Mouse (Mus musculus): ENCODE data around the gene Grip1. TPM values are rescaled to one million over a fixed set of nuclear protein-coding genes. Genes with fewer than 3 reads are reported as not detected.

Gene Grip1
- polyA plus RNA-seq (2012; rRNA removed): 0.86 and 1.8 TPM in 2 replicates

DNA sequence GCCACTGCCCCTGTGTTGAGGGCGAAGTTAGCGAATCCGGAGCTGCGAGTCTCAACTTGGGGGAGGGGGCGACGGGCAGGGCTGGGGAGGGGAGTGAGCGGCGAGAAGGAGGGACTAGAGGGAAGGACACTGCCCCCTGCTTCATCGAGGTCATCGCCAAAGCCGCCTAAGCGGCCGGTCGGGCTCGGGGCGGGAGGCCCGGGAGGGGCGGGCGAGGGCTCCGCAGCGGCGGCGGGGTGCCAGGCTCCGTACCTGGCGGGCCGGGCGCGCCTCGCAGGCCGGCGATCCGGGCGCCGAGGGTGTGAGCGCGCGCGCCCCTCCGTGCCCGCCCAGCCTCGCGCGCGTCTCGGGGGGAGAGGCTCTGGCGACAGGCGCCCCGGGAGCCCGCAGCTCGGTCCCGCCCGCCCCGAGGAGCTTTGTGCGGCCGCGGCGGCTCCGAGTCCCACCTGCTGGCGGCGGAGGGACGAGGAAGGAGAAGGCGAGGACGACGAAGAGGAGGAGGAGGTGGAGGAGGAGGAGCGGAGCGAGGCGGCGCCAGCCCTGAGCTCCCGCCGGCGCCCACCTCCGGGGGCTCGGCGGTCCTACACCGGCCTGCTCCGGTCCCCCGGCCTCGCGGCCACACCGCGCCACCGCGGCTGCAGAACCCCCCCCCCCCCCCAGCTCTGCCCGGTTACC lies at the start of gene Grip1:
Grip1 (plus strand) TSS at position 400 of the 675 bp plus-strand sequence.
- no peak for DNase-seq (ENCODE audit: low read depth)

DNA sequence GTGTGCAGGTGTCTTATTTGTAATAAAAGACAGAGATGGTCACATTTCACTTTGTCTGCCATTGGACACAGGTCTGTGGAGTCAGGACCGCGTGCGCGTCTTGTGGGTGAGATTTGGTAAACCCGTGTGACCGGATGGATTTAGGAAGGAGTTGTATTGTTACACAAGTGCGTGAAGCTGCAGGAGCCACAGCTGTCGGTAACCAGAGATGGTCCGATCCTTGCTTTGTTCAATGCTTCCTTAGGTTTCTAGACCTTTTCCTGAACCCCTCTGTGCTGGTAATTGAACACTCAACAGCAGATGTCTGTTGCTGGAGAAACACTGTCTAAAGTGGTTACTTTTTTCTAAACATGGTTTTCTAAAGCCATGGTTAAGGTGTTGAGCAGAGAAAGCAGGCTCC lies 48.5 kb upstream of the Grip1 start:
- no peak for DNase-seq (ENCODE audit: low read depth)

DNA sequence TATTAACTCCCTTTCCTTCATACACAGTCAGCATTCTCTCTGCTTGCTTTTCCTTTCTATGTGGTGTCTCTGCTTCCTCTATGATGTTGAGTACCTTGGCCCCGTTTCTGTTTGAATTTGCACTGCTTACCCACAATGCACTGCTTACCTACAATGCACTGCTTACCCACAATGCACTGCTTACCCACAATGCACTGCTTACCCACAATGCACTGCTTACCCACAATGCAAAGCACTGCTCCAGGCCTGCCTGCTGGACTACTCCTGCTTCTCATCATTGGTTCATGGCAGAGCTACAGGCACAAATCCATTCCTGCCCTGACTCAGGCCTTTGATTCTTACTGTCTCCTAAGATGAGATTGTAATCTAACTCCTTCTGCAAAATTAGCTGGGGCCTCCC lies 48.0 kb upstream of the Grip1 start:
- DNase-seq (ENCODE audit: low read depth): no peak

DNA sequence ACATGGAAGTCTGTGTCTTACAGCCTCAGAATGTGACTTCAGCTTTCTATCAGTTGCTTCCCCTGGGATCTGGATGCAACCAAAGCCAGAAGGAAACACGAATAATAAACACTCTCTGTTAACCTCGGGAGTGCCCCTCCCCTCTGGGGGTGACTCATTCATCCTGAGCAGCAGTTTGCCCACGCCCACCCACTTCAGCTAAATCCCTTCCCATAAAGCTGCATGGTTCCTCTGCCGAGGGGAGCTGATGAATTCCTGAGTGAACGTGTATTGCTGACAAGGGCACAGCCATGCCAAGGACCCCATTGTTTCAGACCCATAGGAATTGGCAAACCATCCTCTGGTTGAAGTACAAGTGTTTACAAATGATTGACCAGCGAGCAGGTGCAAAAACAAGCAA lies 45.3 kb upstream of the Grip1 start:
- no peak for DNase-seq (ENCODE audit: low read depth)

DNA sequence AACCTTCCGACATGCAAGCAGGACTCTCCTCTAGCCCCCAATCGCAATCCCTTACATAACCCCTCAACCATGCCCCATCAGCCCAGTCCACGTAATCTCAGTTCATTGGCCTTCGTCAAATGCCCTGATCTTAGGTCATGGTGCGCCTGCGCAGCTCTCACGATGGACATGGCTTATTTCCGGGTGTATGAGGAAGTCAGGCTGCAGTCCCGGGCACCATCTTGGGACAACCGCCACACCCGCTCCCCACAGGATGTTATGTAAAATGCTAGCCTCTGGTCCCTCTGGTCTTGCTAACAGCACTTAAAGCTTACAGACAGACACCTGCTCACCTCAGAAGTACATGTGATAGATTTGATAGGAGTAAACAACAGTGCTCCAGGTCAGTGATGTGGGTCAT lies 40.4 kb upstream of the Grip1 start:
- DNase-seq (ENCODE audit: low read depth): no peak

DNA sequence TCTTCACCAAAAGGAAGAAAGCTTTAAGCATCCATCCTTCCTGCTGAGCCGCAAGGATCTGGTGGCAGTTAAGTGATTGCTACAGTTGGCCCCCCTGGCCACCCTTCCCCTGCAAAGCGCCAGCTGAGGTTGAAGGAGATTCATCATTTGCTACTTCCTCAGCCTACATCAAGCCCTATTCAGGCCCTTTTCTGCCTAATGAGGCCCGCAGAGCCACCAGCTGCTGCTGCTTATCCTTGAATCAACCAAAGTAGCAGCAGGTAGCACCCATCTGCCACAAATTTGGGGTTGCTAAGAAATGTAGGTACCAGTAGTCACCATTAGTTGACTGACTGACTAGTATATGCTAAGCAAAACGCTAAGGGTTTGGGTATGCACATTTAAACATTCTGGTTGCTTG lies 38.5 kb upstream of the Grip1 start:
- no peak for DNase-seq (ENCODE audit: low read depth)

DNA sequence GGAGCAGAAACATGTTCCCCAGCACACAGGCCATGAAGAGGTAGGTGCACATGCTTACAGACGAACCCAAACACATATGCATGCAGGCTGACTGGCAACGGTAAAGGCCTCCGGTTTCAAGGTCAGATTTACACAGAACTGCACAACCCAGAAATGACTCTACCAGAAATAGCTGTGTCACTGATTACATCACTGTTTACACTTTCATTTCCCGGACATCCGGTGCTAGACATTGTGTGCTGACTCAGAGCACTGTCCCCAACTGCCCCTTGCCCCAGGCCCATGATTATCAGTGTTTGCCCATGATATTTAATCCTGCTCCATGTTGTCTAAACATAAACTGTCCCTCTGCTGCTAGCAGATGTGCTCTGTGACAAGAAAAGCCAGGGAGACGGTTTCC lies 32.2 kb upstream of the Grip1 start:
- DNase-seq (ENCODE audit: low read depth): no peak

DNA sequence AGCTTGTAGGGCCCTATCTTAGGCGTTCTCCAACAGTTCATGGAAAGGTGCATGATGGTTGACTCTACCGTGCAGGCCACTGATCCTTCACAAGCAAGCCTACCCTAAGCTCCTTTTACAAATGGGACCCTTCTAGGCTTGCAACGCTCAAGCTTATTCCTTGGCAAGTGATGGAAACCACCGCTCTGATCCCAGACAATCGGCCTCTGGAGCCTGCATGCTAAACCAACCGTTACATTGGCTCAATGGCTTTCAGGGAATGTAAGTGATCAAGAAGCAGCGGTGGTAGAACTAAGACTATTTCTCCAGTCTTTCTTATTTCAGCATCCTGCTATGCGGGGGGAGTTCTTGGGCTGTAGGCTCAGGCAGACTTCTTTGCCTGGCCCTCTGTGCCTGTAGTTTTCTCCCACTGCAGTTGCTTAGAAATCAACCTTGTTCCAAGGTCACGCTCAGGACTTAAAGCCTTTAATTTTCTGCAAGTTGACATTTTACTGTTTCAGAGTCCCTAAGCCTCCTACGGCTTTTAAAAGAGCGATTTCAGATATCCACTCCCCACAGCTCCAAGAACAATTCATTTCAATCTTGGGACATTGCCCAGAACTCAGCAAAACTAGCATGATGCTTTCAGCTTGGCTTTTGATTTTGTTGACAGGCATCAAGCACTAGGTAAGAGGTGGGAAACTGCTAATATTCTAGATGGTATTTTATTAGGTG lies 29.7 kb upstream of the Grip1 start:
- no peak for DNase-seq (ENCODE audit: low read depth)

DNA sequence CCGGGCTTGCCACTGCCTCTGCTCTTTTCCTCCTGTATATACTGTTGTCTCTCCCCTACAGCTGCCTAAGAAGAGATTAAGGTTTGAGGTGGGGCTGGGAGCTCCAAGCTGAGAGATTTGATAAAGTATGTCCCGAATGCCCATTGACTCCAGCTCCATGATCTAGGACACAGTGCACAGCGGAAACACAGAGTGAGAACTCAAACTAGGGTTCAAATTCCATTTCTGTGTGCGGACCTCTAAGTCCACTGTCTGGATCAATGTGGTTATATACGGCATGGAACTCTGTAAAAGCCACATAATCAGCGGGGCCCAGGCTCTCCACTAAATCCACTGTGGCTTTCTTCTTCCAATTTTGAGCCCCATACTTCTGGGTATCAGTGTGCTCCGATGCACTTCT lies 26.0 kb upstream of the Grip1 start:
- no peak for DNase-seq (ENCODE audit: low read depth)

DNA sequence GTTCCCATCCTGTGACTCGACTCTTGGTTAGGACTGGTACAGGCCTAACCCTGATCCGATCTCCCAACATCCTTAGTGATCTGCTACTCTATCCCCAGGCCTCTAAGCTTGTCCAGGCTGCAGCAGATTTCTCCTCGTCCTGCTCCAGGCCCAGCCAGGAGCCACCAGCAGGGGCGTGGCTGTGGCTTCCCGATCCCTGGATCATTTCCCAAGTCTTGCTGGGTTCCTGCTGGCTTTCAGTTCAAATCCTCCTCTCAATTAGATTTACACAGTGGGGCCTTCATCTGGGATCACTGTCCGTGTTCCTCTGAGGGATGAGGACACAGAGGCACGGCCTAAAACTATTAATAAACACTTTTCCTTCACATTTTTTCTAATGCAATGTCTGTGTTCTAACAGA lies 25.5 kb upstream of the Grip1 start:
- DNase-seq (ENCODE audit: low read depth): no peak

DNA sequence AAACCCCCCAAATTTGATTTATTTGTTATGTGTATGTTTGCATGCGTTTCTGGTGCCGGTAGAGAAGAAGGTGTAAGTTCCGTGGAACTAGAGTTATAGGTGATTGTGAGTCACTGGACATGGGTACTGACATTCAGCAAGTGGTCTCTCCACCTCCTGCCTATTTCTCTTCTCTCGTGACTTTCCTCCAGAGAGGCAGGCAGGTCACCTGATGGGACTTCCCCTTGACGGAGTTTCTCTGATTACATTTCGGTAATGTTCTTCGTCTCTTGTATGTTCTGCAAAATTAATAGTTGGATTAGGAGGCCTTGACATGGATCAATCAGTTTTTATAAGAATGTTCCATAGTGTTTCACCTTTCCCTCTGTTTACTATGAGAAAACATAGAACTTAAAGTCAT lies 23.4 kb upstream of the Grip1 start:
- no peak for DNase-seq (ENCODE audit: low read depth)

DNA sequence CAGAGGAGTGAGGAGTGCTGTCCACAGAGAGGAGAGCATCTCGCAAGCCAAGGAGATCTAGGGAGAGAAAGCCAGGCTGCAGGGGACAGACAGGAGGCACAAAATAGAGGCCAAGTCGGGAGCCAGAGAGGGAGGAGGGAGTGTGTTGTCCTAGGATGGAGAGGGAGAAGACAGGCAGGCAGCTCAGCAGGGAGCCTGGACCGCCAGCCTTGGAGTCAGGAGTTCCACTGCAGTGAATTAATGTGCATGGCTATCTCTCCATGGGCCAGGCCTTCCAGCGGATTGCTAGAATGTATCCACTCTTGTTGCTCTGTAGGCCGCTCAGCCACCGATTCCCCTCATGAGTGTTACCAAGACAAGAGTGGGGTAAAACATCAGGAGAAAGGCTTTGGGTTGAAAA lies 21.8 kb upstream of the Grip1 start:
- no peak for DNase-seq (ENCODE audit: low read depth)

DNA sequence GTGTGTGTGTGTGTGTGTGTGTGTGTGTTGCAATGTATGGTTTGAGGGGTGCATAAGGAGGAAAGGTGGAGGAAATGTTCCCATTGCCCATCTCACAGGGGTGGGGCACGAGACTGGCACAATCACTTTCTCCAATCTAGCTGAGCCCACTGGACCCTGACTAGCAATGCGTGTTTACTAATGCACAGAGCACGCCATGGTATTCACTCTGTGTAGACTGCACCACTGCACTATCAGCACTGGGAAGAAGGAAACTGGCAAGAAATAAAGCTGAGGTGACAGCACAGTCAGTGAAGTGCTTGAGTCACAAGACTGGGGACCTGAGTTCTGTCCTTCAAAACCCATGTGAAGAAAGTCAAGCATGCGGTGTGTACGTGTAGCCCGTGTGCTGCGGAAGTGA lies 17.8 kb upstream of the Grip1 start:
- DNase-seq (ENCODE audit: low read depth): no peak

DNA sequence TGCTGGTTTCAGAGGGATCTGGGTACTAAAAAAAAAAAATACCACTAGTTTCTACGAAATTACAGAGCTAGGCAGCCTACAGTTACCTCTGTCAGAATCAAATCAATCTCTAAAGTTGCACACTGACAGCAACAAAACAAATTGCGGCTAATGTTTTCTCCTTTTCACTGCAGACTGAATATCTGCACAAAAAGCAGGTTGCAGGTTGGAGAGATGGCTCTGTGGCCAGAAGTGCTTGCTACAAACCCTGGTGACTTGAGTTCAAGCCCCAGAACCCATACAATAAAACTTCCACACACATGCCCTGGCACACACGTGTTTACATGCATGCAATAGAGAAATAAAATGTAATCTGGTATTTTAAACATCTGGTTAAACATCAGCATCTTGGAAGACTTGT lies 16.3 kb upstream of the Grip1 start:
- no peak for DNase-seq (ENCODE audit: low read depth)

DNA sequence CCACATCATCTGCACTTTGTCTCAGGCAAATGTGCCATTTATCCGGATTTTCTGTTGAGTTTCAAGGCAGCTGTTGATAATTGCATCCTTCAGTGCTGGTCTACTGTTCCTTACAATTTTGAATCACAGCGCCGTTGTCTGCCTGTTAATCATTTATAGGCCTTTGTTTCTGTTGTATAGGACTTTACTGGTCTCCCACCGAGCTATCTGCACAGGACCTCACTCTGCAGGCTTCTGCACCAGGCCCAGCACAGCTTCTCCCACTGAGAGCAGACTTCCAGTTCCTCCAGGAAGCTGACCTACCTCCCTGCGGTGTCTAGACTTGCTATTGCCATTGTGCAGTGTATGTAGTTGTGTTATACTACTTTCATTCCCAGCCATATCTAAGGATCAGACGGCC lies 11.9 kb upstream of the Grip1 start:
- DNase-seq (ENCODE audit: low read depth): no peak

DNA sequence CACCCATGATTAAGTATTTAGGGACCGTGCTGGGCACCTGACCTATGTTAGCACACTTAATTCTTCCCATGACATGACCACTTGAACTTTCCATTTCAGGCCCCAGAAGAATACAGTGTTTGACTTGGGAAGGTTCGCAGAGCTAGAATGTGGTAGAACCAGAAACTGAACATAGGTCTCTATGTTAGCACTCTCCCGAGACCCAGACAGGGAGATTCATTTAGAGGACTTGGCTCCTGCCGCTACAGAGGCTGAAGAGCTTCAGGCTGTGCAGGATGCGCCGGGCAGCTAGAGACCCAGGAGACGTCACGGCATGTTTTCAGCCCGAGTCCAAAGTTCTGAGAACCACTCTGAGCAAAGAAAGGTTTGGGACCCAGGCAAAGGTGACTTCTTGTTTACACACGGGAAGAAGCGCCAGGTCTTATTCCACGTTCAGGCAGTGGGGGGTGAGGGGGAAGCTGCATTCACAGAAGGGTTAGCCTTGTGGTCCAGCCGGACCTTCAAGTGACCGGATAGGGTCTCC lies 6.2 kb upstream of the Grip1 start:
- DNase-seq (ENCODE audit: low read depth): no peak

DNA sequence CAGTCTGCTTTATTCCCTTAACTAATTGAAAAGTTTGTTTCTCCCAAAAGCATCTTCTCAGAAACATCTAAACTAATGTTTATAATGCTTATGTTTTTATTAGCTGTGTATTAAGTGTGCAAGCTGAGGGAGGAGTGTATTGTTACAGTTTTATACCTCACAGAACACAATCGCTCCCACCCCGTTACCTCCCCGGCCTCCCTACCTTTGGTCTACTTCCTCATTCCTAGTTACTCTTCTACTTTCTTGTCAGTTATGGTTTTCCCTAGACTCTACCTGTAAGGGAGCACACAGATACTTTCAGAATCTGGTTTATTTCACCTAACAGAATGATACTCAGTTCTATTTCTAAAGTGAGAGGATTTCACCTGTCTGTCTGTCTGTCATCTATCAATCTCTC lies 5.7 kb upstream of the Grip1 start:
- no peak for DNase-seq (ENCODE audit: low read depth)

DNA sequence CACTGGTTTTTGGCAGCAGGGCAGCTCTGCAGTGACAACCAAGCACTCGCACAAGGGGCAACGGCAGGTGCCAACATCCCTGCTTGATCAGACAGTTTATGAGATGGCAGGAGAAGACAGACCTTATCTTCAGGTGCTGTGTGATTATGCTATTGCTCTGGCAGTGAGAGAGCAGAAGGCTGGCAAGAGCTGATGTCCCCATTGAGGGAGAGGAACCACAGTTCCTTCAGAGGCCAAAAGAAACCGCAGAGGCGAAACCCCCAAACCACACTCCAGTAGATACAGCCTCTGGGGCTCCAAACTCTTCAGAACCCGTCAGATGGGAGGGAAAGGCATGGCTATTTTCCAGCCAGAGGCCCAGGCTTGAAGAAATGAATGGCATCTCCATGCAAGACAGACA lies 932 bp upstream of the Grip1 start:
- no peak for DNase-seq (ENCODE audit: low read depth)

DNA sequence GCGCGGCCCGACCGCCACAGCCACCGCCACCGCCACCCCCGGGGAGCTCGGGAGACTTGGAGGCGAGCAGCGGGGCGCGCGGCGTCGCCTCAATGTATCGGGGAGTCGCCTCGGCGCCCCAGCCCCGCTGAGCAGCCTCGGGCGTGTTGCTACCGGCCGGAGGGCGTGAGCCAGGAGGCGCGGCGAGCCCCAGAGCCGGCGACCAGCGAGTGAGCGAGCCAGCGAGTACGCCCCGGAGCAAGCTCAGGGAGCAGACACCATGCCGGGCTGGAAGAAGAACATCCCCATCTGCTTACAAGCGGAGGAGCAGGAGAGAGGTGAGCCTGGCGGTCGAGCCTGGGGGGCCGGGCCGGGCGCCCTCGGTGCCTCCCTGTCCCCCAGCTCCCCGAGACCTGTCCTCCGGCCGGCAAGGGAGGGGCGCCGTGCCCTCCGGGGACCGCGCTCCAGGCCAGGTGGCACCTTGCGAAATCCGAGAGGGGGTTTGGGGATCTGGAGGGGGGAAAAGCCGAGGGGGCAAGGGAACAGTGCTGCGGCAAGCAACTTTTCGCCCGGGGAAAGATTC lies 557 bp downstream of the Grip1 start:
- no peak for DNase-seq (ENCODE audit: low read depth)

DNA sequence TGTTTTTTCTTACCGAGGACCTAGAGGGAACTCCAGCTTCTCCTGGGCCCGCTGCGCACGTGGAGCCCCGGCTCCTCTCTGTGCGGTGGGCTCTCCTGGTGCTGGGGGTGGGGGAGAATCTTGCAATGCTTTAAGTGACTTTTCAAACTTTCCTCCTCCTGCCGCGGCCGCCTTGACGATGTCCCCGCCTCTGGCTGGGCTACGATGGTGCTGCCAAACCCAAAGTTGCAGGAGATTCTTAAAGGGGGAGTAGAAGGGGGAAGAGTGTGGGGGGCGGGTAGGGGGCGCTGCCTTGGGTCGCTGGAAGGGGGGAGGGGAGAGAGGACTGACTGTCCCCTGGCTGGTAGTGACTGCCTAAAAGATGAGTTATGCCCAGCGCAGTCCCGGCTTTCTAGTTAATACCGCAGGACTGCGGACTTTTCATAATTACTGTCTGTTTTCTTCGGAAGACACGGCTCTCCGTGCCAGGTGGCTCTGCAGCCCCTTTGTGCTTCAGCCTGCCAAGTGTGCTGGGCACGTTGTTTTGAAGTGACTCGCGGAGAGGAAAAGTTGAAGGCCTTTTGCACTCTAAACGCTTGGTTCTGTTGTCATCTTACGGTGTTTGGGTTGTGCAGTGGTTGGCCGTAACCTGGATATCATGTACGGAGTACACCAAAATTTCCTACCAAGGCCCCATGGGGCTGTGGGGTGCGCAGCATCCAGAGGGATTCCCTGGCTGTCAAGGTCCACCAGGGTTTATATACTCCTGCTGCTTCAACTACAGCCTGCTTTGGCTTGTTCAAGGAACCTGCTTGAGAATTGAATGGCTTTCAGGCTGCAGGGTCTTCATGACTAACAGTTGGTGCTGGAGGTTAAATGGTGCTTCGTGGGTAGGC lies 1.3 kb downstream of the Grip1 start:
- no peak for DNase-seq (ENCODE audit: low read depth)

DNA sequence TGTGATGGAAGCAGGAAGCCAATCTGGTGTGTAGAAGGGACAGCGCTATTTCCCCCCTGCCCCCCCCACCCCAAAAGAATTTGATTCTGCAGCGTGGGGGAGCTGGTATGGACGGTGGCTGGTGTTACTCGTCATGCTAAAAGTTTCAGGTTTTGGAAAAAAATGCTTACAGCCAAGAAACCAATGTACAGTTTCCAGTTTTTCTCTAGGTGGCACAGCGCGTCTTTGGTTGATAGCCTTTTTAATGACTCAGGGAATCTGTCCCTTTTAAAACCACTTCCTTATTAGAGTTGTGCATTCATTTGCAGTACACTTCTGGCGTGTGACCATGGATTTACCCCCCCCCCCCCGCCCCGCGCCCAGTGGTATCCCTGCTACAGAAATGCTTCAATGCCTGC lies 1.9 kb downstream of the Grip1 start:
- no peak for DNase-seq (ENCODE audit: low read depth)

DNA sequence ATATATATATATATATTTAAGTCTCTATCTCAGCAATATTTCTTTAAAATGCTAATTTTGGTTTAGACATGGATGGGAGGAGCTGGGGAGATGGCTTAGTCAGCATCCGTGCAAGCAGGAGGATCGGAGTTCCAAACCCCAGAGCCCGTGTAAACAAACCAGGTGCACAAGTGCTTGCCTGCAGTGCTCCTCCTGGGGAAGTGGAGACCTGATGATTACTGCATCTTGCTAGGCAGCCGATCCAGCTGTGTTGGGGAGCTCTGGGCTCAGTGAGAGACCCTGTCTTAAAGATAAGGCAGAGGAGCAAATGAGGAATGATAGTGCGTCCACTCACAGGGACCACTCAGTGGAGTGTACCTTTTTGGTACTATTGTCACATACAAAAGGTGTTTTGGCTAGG lies 3.5 kb downstream of the Grip1 start:
- no peak for DNase-seq (ENCODE audit: low read depth)
